Mouse (Mus musculus): ENCODE results near the gene Ubr3.
A peak's percentile ranks its signal among the peaks of the same experiment; 100 is the strongest.

The Ubr3 gene

DNA sequence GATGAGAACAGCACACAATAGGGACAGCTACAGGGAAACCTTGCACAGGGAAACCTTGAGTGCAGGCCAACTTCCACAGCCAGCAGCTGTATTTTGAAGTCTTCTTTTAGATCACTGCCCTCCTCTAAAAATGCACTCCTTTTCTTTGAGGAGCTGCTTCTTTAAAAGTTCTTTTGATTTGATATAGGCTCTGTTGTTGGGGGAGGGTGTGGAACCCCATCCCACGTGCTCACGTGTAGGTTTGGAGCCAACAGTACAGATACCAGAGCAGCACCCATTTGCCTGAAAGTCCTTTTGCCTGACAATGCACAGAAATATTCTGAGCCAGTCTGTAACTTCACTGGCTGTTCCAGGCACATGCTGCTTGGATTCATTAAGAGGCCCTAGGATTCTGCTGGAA is 134.4 kb downstream of the Ubr3 start:
- DNase-seq (ENCODE audit: low spot score in 2 of 2) = no peak

DNA sequence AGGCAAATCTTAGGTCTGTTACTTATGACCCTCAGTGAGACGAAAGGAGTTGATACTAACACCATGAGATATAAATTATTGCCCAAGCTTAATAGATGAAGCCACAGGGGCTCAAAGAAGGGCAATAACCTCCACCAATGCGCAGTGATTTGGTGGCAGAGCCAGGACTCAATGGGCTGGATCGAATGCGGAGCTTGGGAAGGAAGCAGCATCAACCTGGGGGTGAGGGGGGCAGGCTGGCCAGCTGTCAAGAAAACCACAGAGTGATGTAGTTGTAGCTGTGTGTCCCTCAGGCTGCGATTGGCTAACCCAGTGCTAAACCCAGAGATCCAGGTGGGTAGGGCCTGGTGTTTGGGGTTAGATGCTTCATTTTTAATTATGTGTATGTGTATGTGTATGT is 137.8 kb downstream of the Ubr3 start:
- no peak for DNase-seq (ENCODE audit: low spot score in 2 of 2)

DNA sequence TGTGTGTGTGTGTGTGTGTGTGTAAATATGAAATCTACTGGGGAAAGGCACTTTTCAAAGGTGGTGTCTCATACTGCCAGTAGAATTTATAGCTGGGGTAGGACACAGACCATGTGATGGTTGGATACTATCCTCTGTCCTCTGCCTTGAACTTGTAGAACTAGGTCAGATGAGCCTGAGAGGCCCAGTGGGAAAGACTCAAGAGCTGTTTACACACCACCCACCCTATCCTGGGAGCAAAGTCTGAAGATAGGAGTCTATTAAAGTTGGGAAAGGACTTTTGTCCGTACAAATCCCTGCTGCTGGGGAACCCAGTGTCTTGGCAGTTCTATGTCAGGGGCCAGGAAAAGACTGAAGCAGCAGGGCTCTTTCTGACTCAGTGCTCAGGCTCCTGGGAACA is 138.3 kb downstream of the Ubr3 start:
- DNase-seq (ENCODE audit: low spot score in 2 of 2) = no peak

DNA sequence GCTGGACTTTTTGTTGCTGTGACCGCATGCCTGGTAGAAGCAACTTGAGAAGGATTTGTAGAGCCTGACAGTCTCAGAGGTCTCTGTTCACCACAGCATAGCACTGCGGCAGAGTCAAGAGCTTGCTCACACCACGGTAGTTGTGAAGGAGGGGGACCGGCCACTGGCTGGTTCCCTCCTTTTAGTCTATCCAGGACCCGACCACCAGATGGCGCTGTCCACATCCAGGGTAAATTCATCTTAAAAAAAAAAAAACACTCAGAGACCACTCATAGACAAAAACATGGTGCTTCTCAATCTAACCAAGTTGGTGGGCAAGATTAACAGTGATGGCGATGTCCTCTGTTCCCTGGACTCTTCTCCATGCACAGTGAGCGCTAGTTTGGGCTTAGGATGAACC is 140.2 kb downstream of the Ubr3 start:
- DNase-seq (ENCODE audit: low spot score in 2 of 2) = peak; percentile 20 to 44

DNA sequence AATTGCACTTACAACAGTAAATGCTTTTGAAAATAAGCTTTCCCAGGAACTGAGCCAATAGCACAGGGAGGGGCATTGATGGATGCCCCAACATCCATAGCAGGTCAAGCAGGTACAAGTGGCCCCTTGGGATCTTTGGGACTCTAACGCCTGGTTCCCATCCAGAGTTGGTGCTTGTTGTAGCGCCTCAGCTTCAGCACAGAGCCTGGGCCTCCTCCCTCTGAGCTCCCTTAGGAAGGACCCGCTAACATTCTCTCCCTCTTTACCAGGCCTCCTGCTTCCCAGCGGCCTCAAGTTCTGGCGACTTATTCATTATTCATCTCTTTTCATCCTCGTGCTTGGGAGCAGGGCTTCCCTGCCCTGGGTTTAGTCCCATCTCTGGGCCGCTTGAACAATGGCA is 141.7 kb downstream of the Ubr3 start, which contains the start of gene Myo3b:
Myo3b (plus strand) TSS at position 375 of the 400 bp plus-strand sequence.
- DNase-seq (ENCODE audit: low spot score in 2 of 2) = no peak

DNA sequence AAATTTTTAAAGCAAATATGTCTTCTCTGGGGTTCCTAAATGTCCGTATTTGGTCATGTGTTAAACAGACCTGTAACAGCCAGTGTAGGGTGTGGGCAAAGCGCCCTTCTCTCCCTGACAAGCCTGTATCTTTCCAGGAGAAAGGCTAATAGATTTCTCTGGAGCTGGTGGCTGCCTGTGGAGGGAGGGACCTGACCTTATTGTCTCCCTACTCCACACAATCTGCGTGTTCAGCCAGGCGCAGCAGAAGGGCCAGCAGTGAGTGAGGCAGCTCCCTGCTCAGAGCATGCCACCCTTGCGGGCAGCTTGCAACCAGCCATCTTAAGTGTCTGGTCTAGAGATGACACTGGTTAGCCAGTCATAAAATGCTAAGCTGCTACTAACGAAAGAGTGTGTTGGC is 147.4 kb downstream of the Ubr3 start:
- DNase-seq (ENCODE audit: low spot score in 2 of 2) = no peak

DNA sequence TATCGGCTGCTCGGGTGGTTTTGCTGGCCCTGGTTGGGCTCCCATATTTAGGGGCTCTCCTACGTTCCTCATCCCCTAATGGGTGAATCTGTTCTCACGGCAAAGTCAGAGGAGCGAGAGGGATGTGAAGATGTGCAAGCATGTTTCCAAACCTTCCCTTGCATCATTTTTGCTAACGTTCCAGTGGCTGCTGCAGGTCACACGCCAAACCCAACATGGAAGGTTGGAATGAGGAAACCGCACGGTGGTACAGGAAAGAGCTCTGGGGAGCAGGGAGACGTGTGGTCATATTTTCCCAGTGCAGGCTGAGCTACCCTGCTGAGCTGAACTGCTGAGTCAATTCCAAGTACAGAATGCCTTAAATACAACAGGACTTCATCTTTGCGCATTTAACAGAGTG is 150.8 kb downstream of the Ubr3 start:
- no peak for DNase-seq (ENCODE audit: low spot score in 2 of 2)

DNA sequence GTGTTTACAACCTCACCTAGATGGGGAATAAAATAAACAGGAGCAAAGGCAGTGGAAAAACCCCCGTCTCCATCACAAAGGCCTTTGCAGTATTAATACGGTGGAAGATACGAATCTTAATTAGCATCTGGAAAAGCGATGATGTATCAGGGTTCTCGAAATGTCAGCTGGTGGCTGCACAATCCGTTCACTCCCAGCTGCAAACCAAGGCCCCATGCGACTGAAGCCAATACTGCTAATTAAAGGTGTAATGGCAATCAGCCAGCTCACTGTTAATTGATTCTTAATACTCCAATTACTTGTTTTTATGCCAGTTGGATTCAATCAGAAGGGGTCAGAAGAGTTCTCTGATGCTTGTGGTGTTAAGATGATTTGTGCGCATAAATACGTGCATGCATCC is 156.8 kb downstream of the Ubr3 start:
- no peak for DNase-seq (ENCODE audit: low spot score in 2 of 2)

DNA sequence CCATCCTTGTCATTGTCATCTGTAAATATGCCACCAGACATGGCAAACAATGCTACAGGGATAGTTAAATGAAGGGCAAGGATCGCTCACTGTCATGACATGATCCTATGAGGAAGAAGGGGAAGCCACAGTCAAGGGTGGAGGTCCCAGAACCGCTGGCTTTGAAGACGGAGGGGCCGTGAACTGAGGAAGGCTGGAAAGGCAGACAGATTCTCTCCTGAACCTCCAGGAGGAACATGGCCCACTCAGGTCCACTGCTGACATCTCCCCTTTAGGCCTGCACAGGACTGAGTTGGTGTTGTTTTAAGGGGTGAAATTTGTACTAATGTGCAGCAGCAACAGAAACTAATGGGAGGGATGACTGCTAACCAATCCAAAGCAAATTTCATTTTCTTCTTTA is 161.2 kb downstream of the Ubr3 start:
- no peak for DNase-seq (ENCODE audit: low spot score in 2 of 2)

DNA sequence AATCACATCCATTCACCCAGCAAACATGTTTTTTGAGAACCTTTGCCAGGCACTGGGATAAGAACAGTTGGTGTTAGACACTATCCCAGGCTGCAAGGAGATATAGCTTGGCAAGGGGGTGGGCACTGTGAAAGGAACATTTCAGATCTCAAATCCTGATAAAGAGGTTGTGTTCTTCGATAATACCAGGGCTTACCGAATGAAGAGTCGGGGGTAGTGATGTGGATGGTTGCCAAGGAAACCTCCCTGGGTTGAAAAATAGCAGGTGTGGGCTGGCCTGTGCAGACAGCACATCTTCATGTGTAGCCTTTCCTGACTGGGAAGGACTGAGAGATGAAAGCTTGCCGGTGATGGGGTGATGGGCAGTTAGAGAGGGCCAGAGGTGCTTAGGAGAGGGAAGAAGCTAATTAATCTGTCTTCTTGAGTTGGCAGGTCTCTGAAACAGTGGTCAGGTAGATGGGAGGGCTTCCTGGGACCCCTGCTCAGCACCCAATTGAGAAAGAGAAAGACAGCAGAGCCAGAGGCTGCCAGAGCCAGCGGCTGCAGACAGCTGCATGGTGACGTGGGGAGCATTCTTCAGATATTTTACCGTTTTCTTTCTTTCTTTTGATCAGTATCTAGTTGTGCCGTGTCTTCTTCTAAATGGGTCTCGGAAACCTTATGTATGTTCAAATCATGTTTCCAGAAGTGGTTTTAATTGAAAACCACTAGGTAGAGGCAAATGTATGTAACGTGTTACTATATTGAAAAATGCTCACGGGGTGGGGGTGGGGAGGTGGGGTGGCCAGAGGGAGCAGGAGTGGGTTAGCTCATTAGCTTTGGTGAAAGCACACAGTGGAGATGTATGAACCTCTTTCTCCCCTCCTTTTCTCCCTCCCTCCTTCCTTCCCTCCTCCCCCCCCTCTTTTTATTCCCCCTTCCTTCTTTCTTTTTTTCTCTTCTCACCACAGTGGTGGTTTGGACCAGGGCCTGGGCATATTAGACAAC is 163.6 kb downstream of the Ubr3 start:
- no peak for DNase-seq (ENCODE audit: low spot score in 2 of 2)

DNA sequence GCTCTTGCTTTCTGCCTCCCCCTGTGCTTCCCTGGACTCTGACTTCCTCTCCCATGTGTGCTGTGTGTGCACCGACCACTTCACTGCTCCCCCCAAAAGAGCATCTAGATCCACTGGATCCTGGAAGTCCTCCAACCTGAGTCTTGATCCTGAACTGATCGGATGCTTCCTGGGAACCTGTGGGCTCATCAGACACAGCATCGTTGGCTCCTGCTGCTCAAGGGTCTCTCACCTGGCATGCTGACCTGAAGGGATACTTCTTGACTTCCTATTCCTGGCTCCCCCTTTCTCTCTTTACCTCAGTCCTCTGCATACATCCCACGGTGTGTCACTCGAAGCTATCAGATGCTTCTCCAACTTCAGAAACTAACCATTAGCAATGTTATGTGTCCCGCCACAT is 168.1 kb downstream of the Ubr3 start:
- no peak for DNase-seq (ENCODE audit: low spot score in 2 of 2)

DNA sequence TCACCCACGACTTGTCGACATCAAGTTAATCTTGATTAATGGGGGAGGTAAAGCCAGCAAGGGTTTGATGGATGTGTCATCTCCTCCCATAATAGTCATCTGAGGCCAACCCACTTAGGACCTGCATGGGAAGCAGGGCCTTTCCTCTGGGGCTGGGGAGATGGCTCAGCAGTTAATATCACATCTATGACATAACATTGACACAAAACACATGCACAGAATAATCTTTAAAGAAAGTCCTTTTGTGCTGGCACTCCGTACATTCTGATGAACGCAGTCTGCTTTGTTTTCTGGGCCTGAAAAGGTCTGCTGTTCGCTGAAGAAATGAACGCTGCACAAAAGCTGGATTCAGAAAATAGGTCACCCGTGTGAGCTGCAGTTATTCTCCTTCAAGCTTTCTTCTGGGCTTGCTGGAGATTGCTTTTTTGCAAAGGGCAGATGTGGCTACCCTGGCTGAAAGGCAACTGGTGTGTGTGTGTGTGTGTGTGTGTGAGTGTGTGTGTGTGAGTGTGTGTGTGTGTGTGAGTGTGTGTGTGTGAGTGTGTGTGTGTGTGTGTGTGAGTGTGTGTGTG is 168.8 kb downstream of the Ubr3 start:
- DNase-seq (ENCODE audit: low spot score in 2 of 2) = no peak

DNA sequence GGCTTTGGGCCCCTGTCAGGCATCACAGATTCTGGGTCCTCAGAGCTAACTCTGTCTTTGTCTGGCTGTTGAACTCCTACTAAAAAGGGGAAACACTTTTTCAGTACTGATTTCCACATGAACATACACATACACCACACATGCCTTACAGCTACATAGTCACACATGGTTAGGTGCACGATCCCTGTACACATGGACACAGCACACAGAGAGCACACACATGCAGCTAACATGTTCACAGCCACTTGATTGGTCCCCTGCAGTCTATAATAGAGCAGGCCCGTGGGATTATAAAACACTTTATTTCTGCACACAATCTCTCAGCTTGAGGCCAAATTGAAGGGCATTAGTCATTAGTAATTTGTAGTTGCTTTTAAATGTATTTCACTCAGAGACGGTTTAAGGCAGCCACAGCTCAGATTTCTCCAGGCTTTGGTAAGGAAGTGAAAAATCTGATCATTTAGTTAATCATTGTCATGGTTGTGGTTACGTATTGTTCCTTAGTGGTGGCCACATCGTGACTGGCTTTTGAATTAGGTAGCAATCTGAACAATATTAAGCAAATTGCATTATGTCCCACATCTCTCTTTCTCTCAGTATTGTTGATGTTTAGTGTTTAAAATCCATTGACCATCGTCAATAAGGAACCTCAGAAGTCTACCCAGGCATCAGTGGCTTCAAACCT is 169.4 kb downstream of the Ubr3 start:
- DNase-seq (ENCODE audit: low spot score in 2 of 2) = no peak

DNA sequence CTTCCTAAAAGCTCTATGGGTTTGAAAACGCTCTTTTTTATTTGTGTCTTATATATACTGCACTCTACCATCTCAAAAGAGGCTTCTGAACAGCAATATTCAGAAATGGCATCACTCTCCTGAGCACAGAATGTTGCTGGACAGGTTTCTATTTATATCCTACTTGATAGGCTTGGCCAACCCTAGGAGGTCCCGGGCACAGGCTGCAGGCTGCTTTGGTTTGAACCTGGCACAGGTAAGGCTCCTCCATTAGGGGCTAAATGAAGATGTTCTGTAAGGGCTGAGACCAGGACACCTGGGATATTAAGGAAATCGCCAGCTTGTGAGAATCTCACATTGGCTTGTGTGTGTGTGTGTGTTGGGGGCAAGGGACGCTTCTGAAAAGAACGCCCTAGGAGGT is 172.8 kb downstream of the Ubr3 start:
- DNase-seq (ENCODE audit: low spot score in 2 of 2) = no peak

Measured in spleen, postnatal 36 days (tissue).